Mouse (Mus musculus): ENCODE data around the gene Ttc32.

The Ttc32 gene

GRCm38 (mm10) chr12:9048090-9048489 is 18.3 kb downstream of the Ttc32 start:
- no peak for DNase-seq

- DNase-seq: no peak
Measured at GRCm38 (mm10) chr12:9050824-9051223, 21.0 kb downstream of the Ttc32 start.

GRCm38 (mm10) chr12:9052075-9052829 is 22.5 kb downstream of the Ttc32 start:
- DNase-seq: peak; percentile 89

- no peak for DNase-seq
Measured at GRCm38 (mm10) chr12:9053345-9053744, 23.5 kb downstream of the Ttc32 start.

GRCm38 (mm10) chr12:9054012-9054411 is 24.2 kb downstream of the Ttc32 start:
- no peak for DNase-seq

GRCm38 (mm10) chr12:9055269-9055668 is 25.5 kb downstream of the Ttc32 start:
- no peak for DNase-seq

GRCm38 (mm10) chr12:9059502-9059901 is 29.7 kb downstream of the Ttc32 start:
- no peak for DNase-seq

- peak; percentile 27 for DNase-seq
Measured at GRCm38 (mm10) chr12:9059965-9060364, 30.2 kb downstream of the Ttc32 start.

GRCm38 (mm10) chr12:9063611-9064010 is 33.8 kb downstream of the Ttc32 start:
- no peak for DNase-seq

- DNase-seq: no peak
Measured at GRCm38 (mm10) chr12:9071058-9071457, 41.3 kb downstream of the Ttc32 start.

GRCm38 (mm10) chr12:9071493-9071892 is 41.7 kb downstream of the Ttc32 start:
- DNase-seq: no peak

GRCm38 (mm10) chr12:9077554-9078125 is 47.8 kb downstream of the Ttc32 start:
- no peak for DNase-seq

- no peak for DNase-seq
Measured at GRCm38 (mm10) chr12:9090226-9090625, 60.4 kb downstream of the Ttc32 start.
